Mouse (Mus musculus): ENCODE results near the gene Tmem106c. TPM values are rescaled to one million over a fixed set of nuclear protein-coding genes. Genes with fewer than 3 reads are reported as not detected.

The Tmem106c gene
- total RNA-seq, 2 experiments from 2014 or later, result 8.0 to 8.7 TPM

Other genes starting within 250 kb of the Tmem106c start
- gene Endou, start 232.9 kb upstream of the Tmem106c start, total RNA-seq (2021), result under 1 TPM; 0.49 to 0.60 TPM
- 1 to 10 TPM; 6.2 to 9.7 TPM for gene Rapgef3, start 196.2 kb upstream of the Tmem106c start, total RNA-seq (2021)
- gene Slc48a1, start 185.7 kb upstream of the Tmem106c start, total RNA-seq (2021), result 10 to 100 TPM; 39.9 to 40.3 TPM
- 10 to 100 TPM; 18.2 to 23.3 TPM for gene Hdac7, start 119.7 kb upstream of the Tmem106c start, total RNA-seq (2021)
- under 1 TPM; 0.12 to 0.49 TPM for gene Vdr, start 53.6 kb upstream of the Tmem106c start, total RNA-seq (2021)
- gene Col2a1, start 40.5 kb downstream of the Tmem106c start, total RNA-seq (2021), result 10 to 100 TPM; 21.8 to 23.5 TPM
- 1,000 to 10,000 TPM; 1,399 to 1,520 TPM for gene Pfkm, start 128.4 kb downstream of the Tmem106c start, total RNA-seq (2021)
- gene Senp1, start 129.5 kb downstream of the Tmem106c start, total RNA-seq (2021), result 1 to 10 TPM; 6.8 to 7.0 TPM
- gene Asb8, start 201.4 kb downstream of the Tmem106c start, total RNA-seq (2021), result 100 to 1,000 TPM; 146 to 157 TPM
- gene Ccdc184, start 203.0 kb downstream of the Tmem106c start, total RNA-seq (2021), result not detected
- gene Olfr288, start 231.3 kb downstream of the Tmem106c start, total RNA-seq (2021), result not detected

Measured in gastrocnemius, postnatal 14 days (tissue).